Mouse (Mus musculus) neural tube, embryonic 11.5 days (tissue): ENCODE measurements around the gene Slc22a6. TPM values are rescaled to one million over a fixed set of nuclear protein-coding genes. Genes with fewer than 3 reads are reported as not detected.

ENCODE experiments used
- ATAC-seq: fragments of 200-750 bp; cut with Nextera tagmentation; 2 replicates; pipeline ENCODE4 v1.8.0; 2017; ENCODE audit warnings: moderate number of reproducible peaks, mild to moderate bottlenecking, moderate TSS enrichment, moderate library complexity; ENCODE audit not compliant: insufficient read depth, low FRiP score, low TSS enrichment
- DNase-seq: peaks from one replicate; pipeline ENCODE4 v3.0.0-alpha.2; 2015; ENCODE audit warnings: low spot score
- H3K27ac ChIP-seq: fragments of 300-500 bp; sonication (generic); 2 replicates; pipeline ENCODE4 v1.5.1; 2014; ENCODE audit warnings: low read depth, mild to moderate bottlenecking, low read length
- H3K27me3 ChIP-seq: fragments of 300-500 bp; sonication (generic); 2 replicates; pipeline ENCODE4 v1.6.1; 2014; ENCODE audit warnings: mild to moderate bottlenecking, low read length, mixed read lengths; ENCODE audit not compliant: control insufficient read depth, insufficient read depth
- H3K36me3 ChIP-seq: fragments of 300-500 bp; sonication (generic); 2 replicates; pipeline ENCODE4 v1.6.1; 2014; ENCODE audit warnings: mild to moderate bottlenecking, low read length, moderate library complexity, mixed read lengths; ENCODE audit not compliant: control insufficient read depth, insufficient read depth
- H3K4me1 ChIP-seq: fragments of 300-500 bp; sonication (generic); 2 replicates; pipeline ENCODE4 v1.6.1; 2014; ENCODE audit warnings: low read length, mixed read lengths; ENCODE audit not compliant: control insufficient read depth, insufficient read depth
- H3K4me2 ChIP-seq: fragments of 300-500 bp; sonication (generic); 2 replicates; pipeline ENCODE4 v1.6.1; 2014; ENCODE audit warnings: low read depth, mild to moderate bottlenecking, moderate library complexity
- H3K4me3 ChIP-seq: fragments of 300-500 bp; sonication (generic); 2 replicates; pipeline ENCODE4 v1.5.1; 2014; ENCODE audit warnings: low read depth, low read length
- H3K9ac ChIP-seq: fragments of 300-500 bp; sonication (generic); 2 replicates; pipeline ENCODE4 v1.6.1; 2014; ENCODE audit warnings: mild to moderate bottlenecking, low read length
- H3K9me3 ChIP-seq: fragments of 300-500 bp; sonication (generic); 2 replicates; pipeline ENCODE4 v1.6.1; 2016; ENCODE audit warnings: low read length; ENCODE audit not compliant: control insufficient read depth
- WGBS: fragments of 180-500 bp; shearing (Covaris S2); extraction: QIAGEN DNeasy Blood & Tissue Kit; methylation state at CpG from one replicate; pipeline ENCODE4 v1.1.7; 2014; 5-methylcytosine and 5-hydroxymethylcytosine counted together
- polyA plus RNA-seq: library from polyadenylated mRNA; unstranded; fragments of >200 nt; fragmentation: Nextera tagmentation; extraction: Ambion mirVana; gene quantifications from 2 replicates; pipeline ENCODE4 v1.2.1, GENCODE M21; 2014

Gene Slc22a6
- polyA plus RNA-seq, 1 experiment from 2014 or later: 0.69 TPM

DNA sequence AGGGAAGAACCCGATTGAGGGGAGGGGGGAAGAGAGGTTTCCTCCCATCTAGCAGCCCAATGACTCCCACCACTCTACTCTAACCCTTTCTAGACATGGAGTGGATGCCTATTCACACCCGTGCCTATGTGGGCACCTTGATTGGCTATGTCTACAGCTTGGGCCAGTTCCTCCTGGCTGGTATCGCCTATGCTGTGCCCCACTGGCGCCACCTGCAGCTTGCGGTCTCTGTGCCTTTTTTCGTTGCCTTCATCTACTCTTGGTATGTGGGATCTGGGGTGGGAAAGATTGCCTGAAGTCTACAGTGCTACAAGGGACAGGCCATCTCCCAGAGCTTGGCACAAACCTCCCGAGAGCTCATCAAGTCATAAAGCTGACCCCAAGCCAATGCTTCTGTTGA, 3.3 kb downstream of the Slc22a6 start:
- Histone ChIP-seq H3K4me3 (no peak overlapping the region), H3K9me3 (no peaks in the 10 kb centered on the region), H3K4me1 (no peaks in the 10 kb centered on the region), H3K9ac (no peak overlapping the region), H3K36me3 (no peaks in the 10 kb centered on the region), H3K27ac (no peak overlapping the region), H3K4me2 (no peak overlapping the region), H3K27me3 (no peaks in the 10 kb centered on the region)
- ATAC-seq (no peak), DNase-seq (no peak)
- WGBS: 93% methylated on average over 7 of the region's 7 CpGs

DNA sequence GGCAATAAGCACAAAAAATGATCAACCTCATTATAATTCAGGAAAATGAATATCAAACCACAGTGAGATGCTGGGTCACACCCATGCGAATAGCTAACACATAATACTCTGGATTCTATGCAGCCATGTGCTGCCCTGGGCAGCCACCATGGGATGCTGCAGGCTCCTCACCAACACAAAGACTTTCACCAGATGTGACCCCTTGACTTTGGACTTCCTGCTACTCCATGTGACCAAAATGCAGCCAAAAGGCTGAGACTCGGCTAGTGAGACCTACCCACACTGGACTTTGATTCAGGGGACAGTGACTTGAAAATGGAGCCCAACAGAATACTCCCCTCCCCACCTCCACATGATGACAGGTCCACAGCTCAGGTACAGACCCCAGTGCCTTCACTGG, 12.4 kb downstream of the Slc22a6 start:
- no peaks in the 10 kb centered on the region for H3K27me3 ChIP-seq
- no peaks in the 10 kb centered on the region for H3K9me3 ChIP-seq
- no peaks in the 10 kb centered on the region for H3K4me1 ChIP-seq
- WGBS: 65% methylated on average over 2 of the region's 2 CpGs
- DNase-seq: no peak
- H3K4me3 ChIP-seq: no peak overlapping the region
- H3K4me2 ChIP-seq: no peak overlapping the region
- H3K9ac ChIP-seq: no peak overlapping the region
- ATAC-seq: no peak
- no peak overlapping the region for H3K27ac ChIP-seq
- no peaks in the 10 kb centered on the region for H3K36me3 ChIP-seq

DNA sequence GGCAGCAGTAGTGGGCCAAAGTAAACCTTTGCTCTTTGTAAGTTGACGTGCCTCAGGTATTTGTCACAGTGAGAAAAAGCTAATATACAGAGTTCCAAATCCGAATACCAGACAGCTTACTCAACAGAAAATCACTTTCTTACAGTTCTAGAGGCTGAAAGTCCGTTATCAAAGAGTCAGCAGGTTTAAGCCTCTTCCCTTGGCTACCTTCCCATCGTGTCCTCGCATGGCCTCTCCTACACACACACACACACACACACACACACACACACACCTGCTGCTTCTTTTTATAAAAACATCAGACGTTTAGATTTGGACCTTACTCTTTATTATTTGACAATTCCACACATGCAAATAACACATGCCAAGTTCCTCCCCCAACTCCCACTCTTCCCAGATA, 13.0 kb downstream of the Slc22a6 start:
- Histone ChIP-seq H3K27ac (no peak overlapping the region), H3K4me2 (no peak overlapping the region), H3K9me3 (no peaks in the 10 kb centered on the region), H3K27me3 (no peaks in the 10 kb centered on the region), H3K4me1 (no peaks in the 10 kb centered on the region), H3K4me3 (no peak overlapping the region), H3K36me3 (no peaks in the 10 kb centered on the region), H3K9ac (no peak overlapping the region)
- 82% methylated on average over 6 of the region's 6 CpGs for WGBS
- no peak for DNase-seq
- no peak for ATAC-seq

DNA sequence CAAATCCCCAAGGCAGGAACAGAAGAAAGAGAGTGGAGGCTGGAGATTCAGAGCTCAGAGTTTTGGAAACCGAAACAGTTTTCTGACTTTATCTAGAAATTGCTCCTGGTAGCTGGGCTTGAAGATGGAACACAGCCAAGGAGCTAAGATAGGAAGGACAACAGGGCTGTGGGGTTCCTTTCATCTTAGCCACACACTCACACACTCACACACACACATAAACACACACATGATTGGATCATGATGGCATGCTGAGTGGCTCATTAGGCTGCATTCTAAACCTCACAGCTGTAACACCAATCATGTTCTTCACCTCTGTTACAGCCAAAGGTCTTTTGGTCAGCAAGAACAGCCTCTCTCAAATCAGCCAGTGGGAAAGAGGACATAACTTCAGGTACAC, 14.2 kb downstream of the Slc22a6 start:
- Histone ChIP-seq H3K27ac (no peak overlapping the region), H3K9ac (no peak overlapping the region), H3K4me1 (no peaks in the 10 kb centered on the region), H3K9me3 (no peaks in the 10 kb centered on the region), H3K27me3 (no peaks in the 10 kb centered on the region), H3K36me3 (no peaks in the 10 kb centered on the region), H3K4me3 (no peak overlapping the region), H3K4me2 (no peak overlapping the region)
- ATAC-seq: no peak
- WGBS: 79% methylated on average over 1 of the region's 1 CpGs
- no peak for DNase-seq

GRCm38 (mm10) chr19:8642086-8642485, 24.2 kb downstream of the Slc22a6 start:
- DNase-seq (no peak), ATAC-seq (no peak)
- Histone ChIP-seq H3K36me3 (no peaks in the 10 kb centered on the region), H3K9ac (no peak overlapping the region), H3K4me3 (no peak overlapping the region), H3K9me3 (no peaks in the 10 kb centered on the region), H3K4me1 (no peaks in the 10 kb centered on the region), H3K27ac (no peak overlapping the region), H3K4me2 (no peak overlapping the region), H3K27me3 (no peaks in the 10 kb centered on the region)
- 69% methylated on average over 5 of the region's 5 CpGs for whole genome bisulfite sequencing

- no peak for DNase-seq
- no peaks in the 10 kb centered on the region for H3K9me3 ChIP-seq
- no peaks in the 10 kb centered on the region for H3K36me3 ChIP-seq
- H3K4me3 ChIP-seq: no peak overlapping the region
- WGBS: 66% methylated on average over 2 of the region's 2 CpGs
- H3K27ac ChIP-seq: no peak overlapping the region
- H3K4me2 ChIP-seq: no peak overlapping the region
- ATAC-seq: no peak
- H3K9ac ChIP-seq: no peak overlapping the region
- no peaks in the 10 kb centered on the region for H3K27me3 ChIP-seq
- H3K4me1 ChIP-seq: no peaks in the 10 kb centered on the region
Observed at GRCm38 (mm10) chr19:8646393-8646792, 28.6 kb downstream of the Slc22a6 start.

GRCm38 (mm10) chr19:8655833-8656232, 38.0 kb downstream of the Slc22a6 start:
- Histone ChIP-seq H3K4me3 (no peak overlapping the region), H3K4me1 (no peaks in the 10 kb centered on the region), H3K27ac (no peak overlapping the region), H3K27me3 (no peaks in the 10 kb centered on the region), H3K36me3 (no peaks in the 10 kb centered on the region), H3K9me3 (no peaks in the 10 kb centered on the region), H3K9ac (no peak overlapping the region), H3K4me2 (no peak overlapping the region)
- no peak for DNase-seq
- ATAC-seq: no peak

GRCm38 (mm10) chr19:8656341-8656740, 38.5 kb downstream of the Slc22a6 start:
- DNase-seq (no peak), ATAC-seq (no peak)
- Histone ChIP-seq H3K9ac (no peak overlapping the region), H3K27me3 (no peaks in the 10 kb centered on the region), H3K4me3 (no peak overlapping the region), H3K9me3 (no peaks in the 10 kb centered on the region), H3K36me3 (no peaks in the 10 kb centered on the region), H3K4me2 (no peak overlapping the region), H3K27ac (no peak overlapping the region), H3K4me1 (no peaks in the 10 kb centered on the region)
- WGBS: 67% methylated on average over 4 of the region's 4 CpGs

DNA sequence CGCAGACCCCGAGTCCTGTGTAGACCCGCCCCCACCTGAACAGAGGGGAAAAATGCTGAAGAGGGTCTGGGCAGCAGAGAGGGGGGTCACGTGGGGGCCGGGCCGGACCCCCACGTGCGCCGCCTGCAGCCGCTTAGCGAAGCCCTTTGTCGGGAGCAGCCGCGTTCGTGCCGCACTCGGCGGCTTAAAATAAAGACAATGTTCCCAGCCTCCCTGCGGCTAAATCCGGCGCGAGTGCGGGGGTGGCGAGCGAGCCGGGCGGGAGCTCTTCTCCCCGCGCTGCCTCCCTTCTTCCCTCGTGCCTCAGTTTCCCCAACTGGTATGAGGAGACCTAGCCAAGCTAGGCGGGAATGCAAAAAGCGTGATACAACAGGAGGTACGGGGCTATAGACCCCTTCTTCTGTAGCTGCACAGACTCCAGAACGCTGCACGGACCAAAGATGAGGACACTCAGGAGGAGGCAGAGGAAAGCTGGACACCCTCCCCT, 44.0 kb downstream of the Slc22a6 start:
- 1% methylated on average over 35 of the region's 35 CpGs for WGBS

More for the DNA sequence above, 44.0 kb downstream of the Slc22a6 start:
- Histone ChIP-seq H3K9me3 (no peaks in the 10 kb centered on the region), H3K4me1 (no peaks in the 10 kb centered on the region), H3K9ac (peak overlapping the region; percentile 77), H3K36me3 (no peaks in the 10 kb centered on the region), H3K4me3 (peak overlapping the region; percentile 41), H3K27me3 (peaks cover 3% of the 10 kb centered on the region; the same call in 1 of the 2 replicates), H3K4me2 (peak overlapping the region; percentile 92), H3K27ac (0 out of 2 replicates have a peak overlapping the region, but pooled peaks have one; percentile 14)
- ATAC-seq (peak; percentile 82), DNase-seq (peak; percentile 70)
